Mouse (Mus musculus) liver, embryonic 11.5 days (tissue): ENCODE data around the gene Ampd2. TPM values are rescaled to one million over a fixed set of nuclear protein-coding genes. Genes with fewer than 3 reads are reported as not detected.

Source experiments
- ATAC-seq: fragments of 200-750 bp; cut with Nextera tagmentation; replicated peaks from 2 replicates; pipeline ENCODE4 v1.8.0; 2017; ENCODE audit warnings: moderate number of reproducible peaks, mild to moderate bottlenecking, moderate TSS enrichment, moderate library complexity; ENCODE audit not compliant: low FRiP score
- DNase-seq: peaks from one replicate; pipeline ENCODE4 v3.0.0-alpha.2; 2017; ENCODE audit warnings: low spot score
- H3K27ac ChIP-seq: fragments of 300-500 bp; sonication (generic); 2 replicates; pipeline ENCODE4 v1.5.1; 2014; ENCODE audit warnings: mild to moderate bottlenecking, low read depth, low read length, control low read depth
- H3K27me3 ChIP-seq: fragments of 300-500 bp; sonication (generic); replicated peaks from 2 replicates; pipeline ENCODE4 v1.6.1; 2014; ENCODE audit warnings: low read length, mixed read lengths; ENCODE audit not compliant: control insufficient read depth, insufficient read depth
- H3K36me3 ChIP-seq: fragments of 300-500 bp; sonication (generic); 2 replicates; pipeline ENCODE4 v1.6.1; 2014; ENCODE audit warnings: mild to moderate bottlenecking, low read length, moderate library complexity, mixed read lengths; ENCODE audit not compliant: control insufficient read depth, insufficient read depth
- H3K4me1 ChIP-seq: fragments of 300-500 bp; sonication (generic); replicated peaks from 2 replicates; pipeline ENCODE4 v1.6.1; 2014; ENCODE audit warnings: low read length, mixed read lengths; ENCODE audit not compliant: control insufficient read depth, insufficient read depth
- H3K4me2 ChIP-seq: fragments of 300-500 bp; sonication (generic); 2 replicates; pipeline ENCODE4 v1.6.1; 2014; ENCODE audit warnings: mild to moderate bottlenecking, control low read depth, moderate library complexity
- H3K4me3 ChIP-seq: fragments of 300-500 bp; sonication (generic); 2 replicates; pipeline ENCODE4 v1.5.1; 2014; ENCODE audit warnings: low read depth, low read length, control low read depth
- H3K9ac ChIP-seq: fragments of 300-500 bp; sonication (generic); 2 replicates; pipeline ENCODE4 v1.6.1; 2014; ENCODE audit warnings: low read depth, low read length, control low read depth
- H3K9me3 ChIP-seq: fragments of 300-500 bp; sonication (generic); 2 replicates; pipeline ENCODE4 v1.6.1; 2016; ENCODE audit warnings: low read length, inconsistent platforms, mixed read lengths; ENCODE audit not compliant: control insufficient read depth
- WGBS: fragments of 180-500 bp; shearing (Covaris S2); extraction: QIAGEN DNeasy Blood & Tissue Kit; methylation state at CpG from one replicate; pipeline ENCODE4 v1.1.7; 2014; 5-methylcytosine and 5-hydroxymethylcytosine counted together
- polyA plus RNA-seq: library from polyadenylated mRNA; unstranded; fragments of >200 nt; fragmentation: Nextera tagmentation; extraction: Ambion mirVana; gene quantifications from 2 replicates; pipeline ENCODE4 v1.2.1, GENCODE M21; 2014

Ampd2 gene
- polyA plus RNA-seq, 1 experiment from 2014 or later = 119 TPM

- ATAC-seq = no peak
- no peak overlapping the region for H3K4me2 ChIP-seq
- no peak overlapping the region for H3K27ac ChIP-seq
- no peak for DNase-seq
- peaks cover 8% of the 10 kb centered on the region for H3K4me1 ChIP-seq
- 76% methylated on average over 2 of the region's 2 CpGs for WGBS
- no peaks in the 10 kb centered on the region for H3K27me3 ChIP-seq
- no peak overlapping the region for H3K4me3 ChIP-seq
- H3K9me3 ChIP-seq = no peaks in the 10 kb centered on the region
- no peak overlapping the region for H3K9ac ChIP-seq
- no peaks in the 10 kb centered on the region for H3K36me3 ChIP-seq
Observed at GRCm38 (mm10) chr3:108046944-108047655, 39.4 kb downstream of the Ampd2 start.

DNA sequence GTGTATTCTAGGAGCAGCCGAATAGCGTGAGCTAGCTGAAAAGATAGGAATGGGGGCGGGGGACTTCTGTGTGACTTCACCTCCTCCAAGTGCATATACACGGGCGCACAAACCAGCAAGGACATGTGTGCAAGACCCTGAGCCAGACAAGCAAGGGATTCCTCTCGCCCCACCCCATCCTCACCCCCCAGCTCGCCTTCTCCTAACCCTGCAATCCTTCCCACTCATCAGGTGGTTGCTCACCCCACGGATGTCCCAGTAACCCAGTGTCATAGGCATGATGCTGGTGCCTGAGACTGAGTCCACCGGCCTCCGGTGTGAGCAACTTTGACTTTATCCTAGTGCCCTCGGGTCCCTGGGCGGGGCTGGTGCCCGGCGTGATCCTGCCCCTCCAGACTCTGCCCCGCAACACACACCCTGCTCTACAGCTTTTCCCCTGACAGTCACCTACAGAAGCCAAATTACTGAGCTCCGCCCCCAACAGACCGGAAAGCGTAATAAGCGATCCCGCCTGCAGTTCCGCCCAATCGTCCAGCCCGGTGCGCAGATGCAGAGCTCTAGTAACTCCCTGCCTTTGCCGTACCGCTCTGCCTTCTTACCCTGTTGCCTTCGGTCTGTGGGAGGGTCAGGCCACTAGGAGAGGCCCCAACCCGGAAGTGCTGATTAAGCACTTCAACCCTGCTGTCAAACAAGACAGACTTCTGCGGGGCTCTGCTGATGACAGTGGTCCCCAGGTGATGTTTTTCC lies 41.9 kb downstream of the Ampd2 start, which contains the start of gene Gstm4:
TSS of gene Gstm4 (minus strand) at position 501 of the 747 bp plus-strand sequence.
- DNase-seq = peak; percentile 81
- peak within 1 kb of the TSS; percentile 71 for H3K27ac ChIP-seq
- H3K4me3 ChIP-seq = peak within 1 kb of the TSS; percentile 60
- 4% methylated on average over 29 of the region's 29 CpGs for WGBS
- ATAC-seq = peak; percentile 98
- H3K36me3 ChIP-seq = no peaks in the 10 kb centered on the region
- H3K9ac ChIP-seq = peak within 1 kb of the TSS; percentile 56
- no peaks in the 10 kb centered on the region for H3K9me3 ChIP-seq
- peaks cover 8% of the 10 kb centered on the region for H3K4me1 ChIP-seq
- H3K4me2 ChIP-seq = peak within 1 kb of the TSS; percentile 87
- H3K27me3 ChIP-seq = no peaks in the 10 kb centered on the region

- Histone ChIP-seq H3K4me3 (no peak overlapping the region), H3K9ac (no peak overlapping the region), H3K27ac (no peak overlapping the region), H3K36me3 (no peaks in the 10 kb centered on the region), H3K4me2 (no peak overlapping the region), H3K4me1 (no peaks in the 10 kb centered on the region), H3K27me3 (no peaks in the 10 kb centered on the region; the same call in 1 of the 2 replicates), H3K9me3 (no peaks in the 10 kb centered on the region)
- DNase-seq (no peak), ATAC-seq (no peak)
- 80% methylated on average over 5 of the region's 5 CpGs for WGBS
Observed at GRCm38 (mm10) chr3:108033156-108033555, 53.3 kb downstream of the Ampd2 start.

DNA sequence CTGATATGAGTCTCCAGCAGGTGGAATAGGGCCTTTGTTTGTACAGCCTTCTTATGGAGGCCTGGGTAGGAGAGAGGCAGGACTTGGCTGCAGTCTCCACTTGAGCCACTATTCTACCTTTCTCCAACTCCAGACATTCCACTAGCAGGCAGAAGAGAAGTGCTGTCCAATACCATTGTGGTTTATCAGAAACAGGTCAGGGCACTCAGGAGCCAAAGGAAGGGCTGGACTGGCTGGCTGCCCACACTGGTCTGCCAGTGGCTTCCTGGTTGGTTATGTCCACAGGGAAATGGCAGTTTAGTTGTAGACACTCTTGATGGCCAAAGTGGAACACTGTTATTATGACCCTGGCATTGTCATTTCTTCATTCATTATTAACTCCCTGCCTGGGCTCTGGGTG lies 54.3 kb downstream of the Ampd2 start:
- H3K4me3 ChIP-seq = no peak overlapping the region
- DNase-seq (no peak), ATAC-seq (no peak)
- no peak overlapping the region for H3K27ac ChIP-seq
- H3K4me1 ChIP-seq = no peaks in the 10 kb centered on the region
- H3K36me3 ChIP-seq = no peaks in the 10 kb centered on the region
- H3K4me2 ChIP-seq = no peak overlapping the region
- H3K27me3 ChIP-seq = no peaks in the 10 kb centered on the region; the same call in 1 of the 2 replicates
- H3K9ac ChIP-seq = no peak overlapping the region
- no peaks in the 10 kb centered on the region for H3K9me3 ChIP-seq

GRCm38 (mm10) chr3:108028641-108029365 lies 57.6 kb downstream of the Ampd2 start:
- no peak overlapping the region for H3K27ac ChIP-seq
- no peak overlapping the region for H3K4me3 ChIP-seq
- no peaks in the 10 kb centered on the region for H3K36me3 ChIP-seq
- ATAC-seq = no peak
- no peak overlapping the region; the same call in 1 of the 2 replicates for H3K4me2 ChIP-seq
- H3K27me3 ChIP-seq = peaks cover 3% of the 10 kb centered on the region
- H3K9ac ChIP-seq = no peak overlapping the region
- WGBS = 83% methylated on average over 4 of the region's 4 CpGs
- no peaks in the 10 kb centered on the region for H3K9me3 ChIP-seq
- no peak for DNase-seq
- H3K4me1 ChIP-seq = no peaks in the 10 kb centered on the region

DNA sequence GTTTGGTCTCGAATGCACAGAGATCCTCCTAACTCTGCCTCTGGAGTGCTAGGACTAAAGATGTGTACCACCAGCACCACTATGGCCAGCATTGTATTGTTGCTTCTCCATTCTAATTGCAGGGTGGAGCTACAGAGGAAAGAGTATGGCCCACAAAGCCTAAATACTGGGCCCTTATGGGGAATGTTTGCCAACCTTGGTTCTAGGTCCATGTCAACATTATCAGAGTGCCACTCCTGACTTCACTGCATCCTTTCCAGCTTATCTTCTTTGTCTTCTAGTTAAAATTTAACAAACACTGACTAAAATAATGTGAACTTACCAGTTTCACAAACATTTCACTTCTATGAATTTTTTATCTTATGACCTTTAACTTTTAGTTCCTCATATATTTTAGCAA lies 59.9 kb downstream of the Ampd2 start:
- no peak overlapping the region for H3K27ac ChIP-seq
- no peak overlapping the region for H3K4me2 ChIP-seq
- no peaks in the 10 kb centered on the region for H3K9me3 ChIP-seq
- peaks cover 3% of the 10 kb centered on the region for H3K27me3 ChIP-seq
- 67% methylated on average over 1 of the region's 1 CpGs for WGBS
- no peak for ATAC-seq
- no peak overlapping the region for H3K9ac ChIP-seq
- no peak for DNase-seq
- H3K36me3 ChIP-seq = no peaks in the 10 kb centered on the region
- no peak overlapping the region for H3K4me3 ChIP-seq
- H3K4me1 ChIP-seq = no peaks in the 10 kb centered on the region; the same call in 1 of the 2 replicates

DNA sequence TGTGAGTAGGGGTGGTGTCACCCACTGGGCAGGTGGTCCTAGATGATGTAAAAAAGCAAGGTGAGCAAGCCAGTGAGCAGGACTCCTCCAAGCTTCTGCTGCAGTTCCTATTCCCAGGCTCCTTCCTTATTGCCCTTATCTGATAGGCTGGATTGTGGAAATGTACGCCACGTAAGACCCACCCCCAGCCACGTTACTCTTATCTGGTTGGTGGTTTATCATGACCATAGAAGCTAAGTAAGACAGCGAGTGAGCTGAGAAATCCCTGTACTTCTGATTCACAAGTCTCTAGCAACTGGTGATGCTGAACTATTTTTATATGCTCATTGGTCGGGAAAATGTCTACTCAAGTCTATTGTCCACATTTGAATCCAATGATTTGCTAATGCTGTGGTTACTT lies 60.4 kb downstream of the Ampd2 start:
- Histone ChIP-seq H3K27me3 (peaks cover 3% of the 10 kb centered on the region), H3K9me3 (no peaks in the 10 kb centered on the region), H3K36me3 (no peaks in the 10 kb centered on the region), H3K4me2 (no peak overlapping the region), H3K4me1 (no peaks in the 10 kb centered on the region; the same call in 1 of the 2 replicates), H3K27ac (no peak overlapping the region; the same call in 1 of the 2 replicates), H3K4me3 (no peak overlapping the region), H3K9ac (no peak overlapping the region)
- WGBS = 46% methylated on average over 5 of the region's 5 CpGs
- ATAC-seq (no peak; the same call in 1 of the 2 replicates), DNase-seq (no peak)

- peak overlapping the region; percentile 67 for H3K27ac ChIP-seq
- 53% methylated on average over 4 of the region's 4 CpGs for WGBS
Observed at GRCm38 (mm10) chr3:108025318-108025717, 61.1 kb downstream of the Ampd2 start.

More at GRCm38 (mm10) chr3:108025318-108025717, 61.1 kb downstream of the Ampd2 start:
- Histone ChIP-seq H3K9me3 (no peaks in the 10 kb centered on the region), H3K9ac (no peak overlapping the region), H3K4me3 (no peak overlapping the region), H3K4me2 (peak overlapping the region; percentile 16; the same call in 1 of the 2 replicates), H3K36me3 (no peaks in the 10 kb centered on the region), H3K27me3 (peaks cover 3% of the 10 kb centered on the region), H3K4me1 (no peaks in the 10 kb centered on the region; the same call in 1 of the 2 replicates)
- no peak for DNase-seq
- peak; percentile 62; the same call in 1 of the 2 replicates for ATAC-seq
